Mouse (Mus musculus): ENCODE measurements at regions not wholly inside any gene's neighbourhood (a gene's known extent, or its start where the extent isn't known, plus 50 kb on each side); places are given as distances from the start of the nearest gene placed in this dataset.

DNA sequence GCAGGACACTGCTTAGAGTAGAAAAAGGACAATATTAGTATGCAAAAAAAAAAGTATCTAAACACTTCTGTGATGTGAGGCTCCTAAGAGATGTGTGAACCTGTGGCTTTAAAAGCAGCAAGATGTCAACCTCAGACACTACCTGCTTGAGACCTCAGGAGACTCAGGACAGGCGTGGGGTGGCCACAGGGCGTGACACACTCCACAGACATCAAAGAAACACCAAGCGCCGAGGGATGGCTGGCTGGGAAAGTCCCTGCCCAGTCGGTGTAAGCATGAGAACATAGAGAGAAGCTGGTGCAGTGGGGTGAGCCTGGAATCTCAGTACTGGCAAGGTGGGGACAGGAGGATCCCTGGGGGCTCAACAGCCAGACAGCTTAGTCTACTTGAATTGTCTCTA lies 72.0 kb upstream of the Sulf2 start:
- DNase-seq: no peak

DNA sequence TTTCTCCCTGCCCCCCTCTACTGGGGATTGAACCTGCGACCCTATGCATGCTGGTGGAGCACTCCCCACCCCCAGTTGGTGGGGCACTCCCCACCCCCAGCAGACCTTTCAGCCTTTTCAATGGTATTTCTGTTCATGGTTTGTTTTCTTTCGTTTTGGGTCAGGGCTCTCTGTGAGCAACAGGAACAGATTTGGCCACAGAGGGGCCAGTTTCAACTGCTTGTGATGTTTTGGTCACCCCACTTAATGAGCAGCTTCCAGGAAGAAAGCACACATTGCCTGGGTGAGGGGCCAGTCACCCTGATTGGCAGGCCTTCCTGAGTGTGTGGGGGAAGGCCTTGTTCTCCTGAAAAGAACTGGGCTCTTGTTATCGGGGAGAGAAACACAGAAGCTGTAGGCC lies 71.5 kb upstream of the Sulf2 start:
- no peak for DNase-seq

DNA sequence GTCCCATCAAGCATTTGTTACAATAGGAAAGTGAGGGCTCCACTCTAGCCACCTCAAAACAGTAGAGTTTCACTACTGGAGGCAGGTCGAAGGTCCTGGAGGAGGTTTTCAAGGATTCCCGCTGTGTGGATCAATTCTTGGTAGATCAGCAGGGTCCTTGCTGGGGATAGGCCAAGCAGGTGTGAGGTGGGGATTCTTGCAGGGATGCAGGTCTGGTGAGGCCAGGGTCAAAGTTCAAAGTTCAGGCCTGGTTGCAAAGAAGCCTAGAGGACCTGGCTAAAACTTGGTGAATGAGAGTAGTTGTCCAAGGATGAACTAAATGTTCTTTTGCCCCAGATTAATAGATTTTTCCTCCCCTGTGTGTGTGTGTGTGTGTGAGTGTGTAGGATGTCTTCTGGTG lies 70.9 kb upstream of the Sulf2 start:
- no peak for DNase-seq

DNA sequence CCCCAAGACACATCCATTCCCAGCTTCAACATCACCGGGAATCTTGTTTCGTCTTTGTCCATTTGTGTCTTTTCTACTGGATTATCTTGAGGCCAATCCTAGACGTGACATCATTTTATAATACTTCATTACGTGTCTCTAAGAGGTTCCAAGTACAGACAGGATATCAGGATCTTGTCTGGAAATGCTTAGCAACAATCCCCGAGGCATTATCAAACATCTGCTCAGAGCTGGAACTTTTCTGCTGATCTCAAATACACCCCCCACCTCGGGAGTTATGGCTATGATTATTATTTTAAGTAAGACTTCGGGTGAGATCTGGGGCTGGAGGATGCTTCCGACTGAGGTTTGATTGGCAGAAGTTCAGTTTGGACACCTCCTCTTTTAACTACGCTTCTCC lies 69.9 kb upstream of the Sulf2 start:
- no peak for DNase-seq

DNA sequence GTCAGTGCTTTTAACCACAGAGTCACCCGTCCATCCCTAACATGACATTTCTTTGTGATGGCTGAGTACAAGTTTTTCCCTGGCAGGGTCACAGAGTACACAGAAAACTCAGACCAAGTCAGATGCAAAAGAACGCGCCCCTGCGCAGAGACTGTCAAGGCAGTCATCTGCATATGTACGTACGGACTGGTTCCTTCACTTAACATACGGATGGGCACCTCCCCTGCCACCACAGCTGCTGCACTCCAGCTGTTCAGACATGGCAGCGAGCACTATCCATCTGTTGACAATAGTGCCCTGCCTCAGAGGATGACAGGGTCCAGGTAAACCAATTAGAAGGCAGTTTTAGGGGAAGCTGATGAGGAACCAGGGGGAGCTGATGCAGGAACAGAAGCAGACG lies 63.3 kb upstream of the Sulf2 start:
- DNase-seq: no peak

DNA sequence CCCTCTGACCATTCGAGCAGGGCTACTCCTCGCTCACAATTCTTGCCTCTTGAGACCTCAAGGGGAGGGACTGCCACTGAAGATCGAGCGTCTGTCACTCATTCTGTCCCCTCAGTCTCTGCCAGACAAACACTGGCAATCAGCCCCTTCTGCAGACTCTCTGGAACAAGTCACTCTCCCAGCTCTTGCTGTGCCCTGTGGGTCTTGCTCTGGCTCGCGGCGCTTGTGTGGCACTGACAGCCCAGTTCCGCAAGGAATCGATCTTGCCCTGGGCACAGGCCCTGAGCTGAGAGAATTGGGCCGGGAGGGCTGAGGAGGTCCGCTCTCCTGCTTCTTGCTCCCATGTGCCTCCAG lies 61.0 kb upstream of the Sulf2 start:
- peak; percentile 18 for DNase-seq

DNA sequence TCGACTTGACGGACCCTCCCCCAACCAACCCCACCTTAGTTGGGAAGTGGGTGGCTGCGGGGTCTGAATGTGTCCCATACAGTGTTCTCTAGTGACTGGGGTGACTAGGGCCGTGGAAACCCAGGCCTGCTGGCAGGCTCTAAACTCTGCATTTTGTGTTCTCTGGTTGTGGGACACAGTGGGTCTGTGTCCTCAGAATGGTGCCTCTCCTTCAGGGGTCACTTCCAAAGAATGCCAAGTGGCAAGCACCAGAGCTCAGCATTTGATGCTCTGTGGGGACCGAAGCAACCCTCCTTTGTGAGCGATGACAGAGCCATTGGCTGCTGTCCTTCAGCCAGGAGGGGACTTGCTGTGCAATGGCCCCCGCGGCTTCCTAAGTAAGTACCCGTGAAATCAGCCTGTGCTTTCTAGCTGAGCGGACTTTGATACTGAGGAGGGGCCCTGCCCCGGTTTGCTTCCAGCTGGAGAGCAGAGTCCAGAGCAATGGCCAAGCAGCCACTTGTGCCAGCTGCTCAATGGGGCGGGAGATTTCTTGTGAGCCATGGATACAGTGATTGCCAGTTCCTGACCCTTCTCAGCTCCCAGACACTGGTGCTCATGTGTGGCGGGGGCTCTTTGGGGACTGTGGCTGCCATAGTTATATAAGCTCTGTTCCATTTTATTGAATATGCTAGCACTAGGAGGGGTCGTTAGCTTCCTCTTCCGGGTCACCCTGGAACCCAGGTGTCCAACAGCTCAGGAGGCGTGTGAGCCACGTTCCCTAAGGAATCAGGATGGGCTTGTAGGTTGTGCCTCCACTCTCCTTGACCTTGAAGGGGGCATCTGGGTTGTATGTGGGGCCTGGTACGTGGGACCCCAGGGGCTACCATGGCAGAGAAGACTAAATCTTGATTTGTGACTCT lies 60.4 kb upstream of the Sulf2 start:
- peak; percentile 51 for DNase-seq

DNA sequence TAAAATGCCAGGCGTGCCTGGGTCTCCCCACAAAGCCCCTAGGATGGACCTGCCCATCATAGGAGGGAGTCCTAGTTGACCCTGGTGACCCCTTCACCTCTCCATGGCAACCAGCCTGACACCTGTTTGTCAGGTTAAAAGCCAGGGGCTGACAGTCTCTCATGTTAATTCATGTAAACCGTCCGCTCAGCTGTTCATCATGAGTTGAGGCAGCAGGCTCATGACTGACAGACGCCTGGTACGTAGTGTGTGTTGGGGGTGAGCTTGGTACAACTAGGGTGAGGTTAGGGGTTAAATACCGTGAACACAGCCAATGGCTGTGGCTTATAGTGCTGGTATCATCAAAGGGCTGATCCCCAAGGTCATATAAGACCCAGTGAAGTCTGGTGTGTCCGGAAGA lies 59.7 kb upstream of the Sulf2 start:
- DNase-seq: no peak

DNA sequence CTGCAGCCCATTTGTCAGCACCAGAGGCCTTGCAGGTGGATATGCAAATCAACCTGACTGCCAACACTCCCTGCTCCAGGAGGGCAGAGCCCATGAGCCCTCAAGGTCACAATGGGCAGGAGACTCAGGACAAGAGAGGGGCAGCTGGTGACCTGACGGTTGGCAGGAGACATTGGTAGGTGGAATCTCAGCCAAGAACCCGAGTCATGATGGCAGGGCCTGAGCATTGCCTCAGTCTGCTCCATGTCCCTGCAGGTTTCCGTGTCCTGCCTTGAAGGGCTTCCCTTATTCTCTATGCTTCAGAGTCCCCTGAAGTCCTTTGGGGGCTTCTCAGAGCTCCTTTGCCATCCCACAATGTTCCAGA lies 51.7 kb upstream of the Sulf2 start:
- peak; percentile 24 for DNase-seq

DNA sequence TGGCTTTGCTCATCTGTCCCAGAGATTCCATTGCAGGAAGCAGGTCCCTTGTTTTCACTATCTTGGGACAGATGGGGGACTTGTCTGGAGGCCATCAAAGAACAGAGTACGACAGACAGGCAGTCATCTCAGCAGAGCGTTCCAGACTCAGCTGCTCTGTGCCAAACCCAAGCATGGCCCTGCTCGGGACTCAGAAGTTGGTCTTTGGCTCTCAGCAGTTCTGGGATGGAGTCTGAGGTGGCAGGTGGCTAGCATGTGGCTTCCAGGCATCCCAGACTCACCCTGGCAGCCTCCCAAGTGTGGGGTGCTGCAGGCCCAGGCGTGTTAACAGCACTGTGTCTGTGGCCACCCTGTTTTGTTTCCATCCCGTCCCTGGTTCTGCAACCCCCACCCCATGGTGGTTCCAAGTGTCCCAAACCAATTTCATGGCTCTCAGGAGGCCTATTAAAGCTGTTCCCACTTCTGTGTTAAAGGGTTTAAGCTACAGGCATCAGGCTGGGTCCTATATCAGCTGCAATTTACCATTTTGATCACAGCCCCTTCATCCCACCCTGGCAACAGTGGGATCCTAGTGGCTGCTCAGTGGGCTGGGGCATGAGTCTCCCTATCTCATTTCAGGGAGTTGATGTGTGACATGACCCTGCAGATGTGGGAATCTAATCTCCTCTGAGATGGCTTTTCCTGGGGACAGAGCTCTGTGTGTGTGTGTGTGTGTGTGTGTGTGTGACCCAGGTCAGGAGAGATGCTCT lies 51.1 kb upstream of the Sulf2 start:
- DNase-seq: peak; percentile 39

Measured in cerebellum, adult 11-12 months (tissue).